Mouse (Mus musculus) intestine, postnatal 0 days (tissue): ENCODE results near the gene Parp16. TPM values are rescaled to one million over a fixed set of nuclear protein-coding genes. Genes with fewer than 3 reads are reported as not detected.
A peak's percentile ranks its signal among the peaks of the same experiment; 100 is the strongest.

Experiments used
- ATAC-seq: fragments of 200-750 bp; cut with Nextera tagmentation; 2 replicates; pipeline ENCODE4 v1.8.0; 2017; ENCODE audit warnings: mild to moderate bottlenecking, moderate TSS enrichment, moderate library complexity
- H3K27ac ChIP-seq: fragments of 300-500 bp; sonication (generic); 2 replicates; pipeline ENCODE4 v1.5.1; 2014; ENCODE audit warnings: mild to moderate bottlenecking, low read depth, low read length, moderate library complexity
- H3K27me3 ChIP-seq: fragments of 300-500 bp; sonication (generic); replicated peaks from 2 replicates; pipeline ENCODE4 v1.6.1; 2014; ENCODE audit warnings: low read length, mixed read lengths; ENCODE audit not compliant: control insufficient read depth, insufficient read depth
- H3K36me3 ChIP-seq: fragments of 300-500 bp; sonication (generic); 2 replicates; pipeline ENCODE4 v1.6.1; 2014; ENCODE audit warnings: mild to moderate bottlenecking, moderate library complexity; ENCODE audit not compliant: control insufficient read depth, insufficient read depth
- H3K4me1 ChIP-seq: fragments of 300-500 bp; sonication (generic); replicated peaks from 2 replicates; pipeline ENCODE4 v1.6.1; 2014; ENCODE audit warnings: antibody characterized with exemption, low read length, mixed read lengths; ENCODE audit not compliant: control insufficient read depth, insufficient read depth
- H3K4me2 ChIP-seq: fragments of 300-500 bp; sonication (generic); replicated peaks from 2 replicates; pipeline ENCODE4 v1.6.1; 2014; ENCODE audit warnings: low read depth, mild to moderate bottlenecking, moderate library complexity
- H3K4me3 ChIP-seq: fragments of 300-500 bp; sonication (generic); 2 replicates; pipeline ENCODE4 v1.5.1; 2014; ENCODE audit warnings: low read depth, low read length
- H3K9ac ChIP-seq: fragments of 300-500 bp; sonication (generic); 2 replicates; pipeline ENCODE4 v1.6.1; 2014; ENCODE audit warnings: mild to moderate bottlenecking, low read depth, low read length
- H3K9me3 ChIP-seq: fragments of 300-500 bp; sonication (generic); 2 replicates; pipeline ENCODE4 v1.6.1; 2016; ENCODE audit warnings: mixed run types; ENCODE audit not compliant: control insufficient read depth
- CTCF ChIP-seq: sonication (generic); IDR thresholded peaks from 2 replicates; pipeline ENCODE4 v1.5.1; 2016; ENCODE audit warnings: low read depth, mild to moderate bottlenecking, control low read depth, antibody characterized with exemption, moderate library complexity
- WGBS: fragments of 180-500 bp; shearing (Covaris S2); extraction: QIAGEN DNeasy Blood & Tissue Kit; methylation state at CpG from one replicate; pipeline ENCODE4 v1.1.7; 2014; 5-methylcytosine and 5-hydroxymethylcytosine counted together
- polyA plus RNA-seq: library from polyadenylated mRNA; unstranded; fragments of >200 nt; fragmentation: Nextera tagmentation; extraction: Ambion mirVana; gene quantifications from 2 replicates; pipeline ENCODE4 v1.2.1, GENCODE M21; 2015

Gene Parp16
- 9.9 and 10.5 TPM in 2 replicates for polyA plus RNA-seq

DNA sequence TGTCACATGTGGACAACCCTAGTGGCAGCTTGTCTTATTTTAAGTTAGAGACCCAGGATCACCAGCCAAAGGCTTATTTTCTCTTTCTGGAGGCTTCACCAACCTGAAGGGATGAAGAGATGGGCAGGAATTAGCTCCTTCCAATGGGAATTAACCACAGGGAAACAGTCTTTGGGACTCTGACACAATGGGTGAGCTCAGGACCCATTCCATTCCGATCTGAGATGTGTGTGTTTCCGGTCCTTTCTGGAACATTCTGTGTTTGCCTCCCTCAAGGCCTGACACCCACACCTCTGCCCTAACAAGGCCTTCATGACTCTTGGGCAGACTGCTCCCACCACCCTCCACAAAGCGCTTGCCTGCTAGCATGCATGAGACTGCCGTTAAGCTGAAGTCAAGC, at the start of gene Parp16:
Parp16 (plus strand) TSS at position 301 of the 400 bp plus-strand sequence.
- WGBS = 73% methylated on average over 4 of the region's 4 CpGs
- TF ChIP-seq CTCF = no peak
- Histone ChIP-seq H3K27ac (peak within 1 kb of the TSS; percentile 78), H3K36me3 (no peaks in the 10 kb centered on the region), H3K4me1 (peaks cover 7% of the 10 kb centered on the region), H3K27me3 (no peaks in the 10 kb centered on the region), H3K9me3 (no peaks in the 10 kb centered on the region), H3K4me3 (no peak within 1 kb of the TSS), H3K9ac (no peak within 1 kb of the TSS), H3K4me2 (no peak within 1 kb of the TSS; the same call in 1 of the 2 replicates)
- ATAC-seq = no peak

DNA sequence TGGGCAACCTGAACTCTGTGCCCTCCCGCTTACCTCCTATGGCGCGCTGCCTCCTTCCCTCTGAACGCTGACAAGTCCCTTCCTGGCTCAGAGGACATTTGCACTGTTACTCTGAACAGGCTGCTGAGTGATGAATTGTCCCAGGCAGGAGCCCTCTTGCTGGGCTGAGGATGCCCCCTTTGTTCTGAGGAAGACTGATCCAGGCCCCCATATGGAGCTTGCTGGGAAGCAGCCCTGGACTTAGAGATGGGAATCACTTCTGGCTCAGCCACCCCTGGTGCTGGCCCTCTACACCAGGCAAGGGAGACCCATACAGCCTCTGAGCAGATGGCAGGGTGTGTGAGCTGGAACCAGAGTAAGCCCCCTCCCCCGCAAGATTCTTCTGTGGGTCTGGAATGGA, 49.2 kb upstream of the Parp16 start:
- Histone ChIP-seq H3K36me3 (no peaks in the 10 kb centered on the region), H3K4me3 (no peak overlapping the region), H3K9ac (no peak overlapping the region), H3K27me3 (peaks cover 12% of the 10 kb centered on the region; the same call in 1 of the 2 replicates), H3K4me1 (no peaks in the 10 kb centered on the region), H3K4me2 (no peak overlapping the region), H3K27ac (no peak overlapping the region), H3K9me3 (no peaks in the 10 kb centered on the region)
- WGBS = 85% methylated on average over 5 of the region's 5 CpGs
- no peak for ATAC-seq
- no peak for TF ChIP-seq CTCF

DNA sequence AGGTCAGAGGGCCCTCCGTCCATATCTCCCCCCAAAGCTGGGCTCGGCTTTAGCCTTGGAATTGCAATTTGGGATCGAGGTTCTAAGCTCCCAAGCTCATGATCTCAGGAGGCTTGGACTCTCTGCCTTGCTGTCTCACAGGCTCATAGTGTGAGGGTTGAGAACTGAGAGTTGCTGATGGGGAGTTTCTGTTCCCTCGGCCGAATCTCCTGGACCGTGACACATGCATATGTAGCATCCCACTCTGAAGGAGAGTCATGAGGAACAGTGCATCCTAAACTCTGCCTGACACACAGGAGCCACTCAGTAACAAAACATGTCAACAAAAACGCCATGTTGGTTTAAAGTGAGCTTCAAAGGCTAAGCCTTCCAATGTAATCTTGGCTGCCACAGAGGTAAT, 46.6 kb upstream of the Parp16 start:
- Histone ChIP-seq H3K9me3 (no peaks in the 10 kb centered on the region), H3K27me3 (no peaks in the 10 kb centered on the region; the same call in 1 of the 2 replicates), H3K36me3 (no peaks in the 10 kb centered on the region), H3K4me3 (no peak overlapping the region), H3K4me2 (no peak overlapping the region), H3K9ac (no peak overlapping the region), H3K4me1 (no peaks in the 10 kb centered on the region; the same call in 1 of the 2 replicates), H3K27ac (no peak overlapping the region)
- WGBS = 81% methylated on average over 7 of the region's 7 CpGs
- ATAC-seq = no peak
- TF ChIP-seq CTCF = no peak

DNA sequence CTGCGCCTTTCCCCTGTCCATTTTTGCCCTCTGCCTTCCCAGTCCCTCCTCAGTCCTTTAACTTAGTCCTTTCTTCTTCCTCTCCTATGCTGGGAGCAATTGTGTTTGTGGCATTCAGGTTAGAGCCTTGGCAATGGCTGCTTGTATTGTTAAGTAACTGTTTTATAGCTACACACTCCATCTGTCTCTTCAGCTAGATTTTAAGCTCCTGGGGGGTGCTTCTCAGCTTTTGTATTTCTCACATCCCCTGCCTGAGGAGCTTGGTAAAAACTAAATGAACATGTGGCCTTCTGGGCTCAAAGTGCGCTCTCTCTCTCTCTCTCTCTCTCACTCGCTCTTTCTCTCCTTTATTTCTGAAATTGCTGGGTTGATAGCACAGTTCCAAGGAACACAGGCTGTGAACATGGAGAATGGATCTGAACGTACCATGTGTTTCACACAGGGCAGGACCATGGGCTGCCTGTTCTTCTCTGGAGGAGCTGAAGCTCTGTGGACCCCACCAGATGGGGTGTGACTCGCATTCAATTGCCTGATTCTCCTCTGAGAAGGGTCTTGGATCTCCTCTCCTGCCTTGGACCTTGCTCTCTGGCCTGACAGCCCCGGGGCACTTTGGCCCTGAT, 42.3 kb upstream of the Parp16 start:
- H3K27ac ChIP-seq = no peak overlapping the region
- no peak overlapping the region for H3K9ac ChIP-seq
- no peak for ATAC-seq

DNA sequence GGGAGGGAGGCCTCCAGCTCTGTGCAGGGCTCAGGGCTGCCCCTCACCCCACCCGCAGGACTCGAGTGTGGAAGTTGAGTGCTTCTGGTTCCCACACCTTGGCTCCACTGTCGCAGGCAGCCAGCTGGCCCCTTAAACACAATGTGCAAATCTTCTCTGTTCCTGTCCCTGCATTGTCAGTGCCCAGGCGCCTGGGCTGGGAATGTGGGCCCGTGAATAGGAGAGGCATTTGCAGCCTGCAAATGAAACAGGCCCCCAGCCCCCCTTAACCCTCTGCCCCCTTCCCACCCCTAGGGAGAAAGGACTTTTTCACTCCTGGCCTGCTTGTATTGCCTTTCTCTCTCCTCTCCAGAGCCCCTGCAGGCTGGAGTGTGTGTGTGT, 41.8 kb upstream of the Parp16 start:
- no peak for ATAC-seq
- H3K9ac ChIP-seq = no peak overlapping the region
- H3K27me3 ChIP-seq = no peaks in the 10 kb centered on the region
- WGBS = 20% methylated on average over 5 of the region's 5 CpGs
- H3K9me3 ChIP-seq = no peaks in the 10 kb centered on the region
- no peak overlapping the region for H3K4me2 ChIP-seq
- no peaks in the 10 kb centered on the region for H3K36me3 ChIP-seq
- TF ChIP-seq CTCF = no peak
- H3K4me3 ChIP-seq = no peak overlapping the region
- no peak overlapping the region for H3K27ac ChIP-seq
- H3K4me1 ChIP-seq = no peaks in the 10 kb centered on the region; the same call in 1 of the 2 replicates

More for the DNA sequence above, 42.3 kb upstream of the Parp16 start:
- no peaks in the 10 kb centered on the region for H3K27me3 ChIP-seq
- no peak for TF ChIP-seq CTCF
- H3K4me1 ChIP-seq = no peaks in the 10 kb centered on the region; the same call in 1 of the 2 replicates
- H3K4me3 ChIP-seq = no peak overlapping the region
- no peak overlapping the region for H3K4me2 ChIP-seq
- no peaks in the 10 kb centered on the region for H3K36me3 ChIP-seq
- H3K9me3 ChIP-seq = no peaks in the 10 kb centered on the region
- WGBS = 56% methylated on average over 6 of the region's 6 CpGs

DNA sequence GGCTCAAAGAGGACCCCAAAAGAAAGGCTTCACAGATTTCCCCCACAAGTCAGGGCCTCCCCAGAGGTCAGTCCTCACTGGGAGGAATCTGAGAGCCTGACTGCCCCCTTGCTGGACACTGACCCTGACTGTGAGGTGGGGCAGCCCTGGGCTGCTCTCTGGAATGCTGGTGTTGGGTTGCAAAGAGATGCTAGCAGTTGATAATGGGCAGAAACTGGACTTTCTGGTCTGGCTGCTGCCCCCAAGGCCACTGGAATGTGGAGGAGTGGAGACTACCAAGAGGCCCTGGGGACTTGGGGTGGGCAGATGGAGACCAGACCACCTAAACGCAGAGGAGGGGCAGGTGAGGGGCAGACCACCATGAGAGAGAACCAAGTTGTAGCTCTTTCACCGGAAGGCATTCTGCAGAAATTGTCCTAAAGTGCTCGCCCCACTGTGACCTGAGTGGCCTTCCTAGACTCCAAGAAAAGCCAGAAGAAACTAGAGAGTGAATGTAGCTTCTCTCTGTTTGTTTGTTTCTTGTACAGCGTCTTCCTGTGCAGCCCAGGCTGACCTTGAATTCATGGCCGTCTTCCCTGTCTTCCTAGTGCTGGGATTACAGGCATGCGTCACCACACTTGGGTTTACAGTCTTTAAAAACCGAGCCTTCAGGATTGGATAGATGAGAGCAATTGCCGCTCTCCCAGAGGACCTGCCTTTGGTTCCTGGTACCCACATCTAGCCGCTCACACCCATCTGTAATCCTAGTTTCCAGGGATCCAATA, 40.3 kb upstream of the Parp16 start:
- H3K9ac ChIP-seq = no peak overlapping the region
- no peak for TF ChIP-seq CTCF
- H3K36me3 ChIP-seq = no peaks in the 10 kb centered on the region
- H3K4me3 ChIP-seq = no peak overlapping the region
- no peaks in the 10 kb centered on the region; the same call in 1 of the 2 replicates for H3K4me1 ChIP-seq
- no peaks in the 10 kb centered on the region for H3K9me3 ChIP-seq
- no peak overlapping the region for H3K4me2 ChIP-seq
- WGBS = 59% methylated on average over 9 of the region's 9 CpGs
- no peak for ATAC-seq
- H3K27me3 ChIP-seq = 0 out of 2 replicates have a peak, but pooled peaks cover 3% of the 10 kb centered on the region
- H3K27ac ChIP-seq = no peak overlapping the region
